Mouse (Mus musculus) testis, adult 2 months (tissue): ENCODE measurements around the gene Fcer1g.

ENCODE experiments used
- CTCF ChIP-seq: fragments of 200-500 bp; IDR thresholded peaks from 2 replicates; pipeline ENCODE4 v1.5.1; 2012; ENCODE audit warnings: low read depth, mild to moderate bottlenecking, inconsistent platforms, low read length, moderate library complexity; ENCODE audit not compliant: control insufficient read depth, insufficient read depth, insufficient replicate concordance
- POLR2A ChIP-seq: fragments of 200-500 bp; IDR thresholded peaks from 2 replicates; pipeline ENCODE4 v1.6.1; 2012; ENCODE audit warnings: low read depth, mild to moderate bottlenecking, inconsistent platforms, low read length, moderate library complexity; ENCODE audit not compliant: control insufficient read depth

DNA sequence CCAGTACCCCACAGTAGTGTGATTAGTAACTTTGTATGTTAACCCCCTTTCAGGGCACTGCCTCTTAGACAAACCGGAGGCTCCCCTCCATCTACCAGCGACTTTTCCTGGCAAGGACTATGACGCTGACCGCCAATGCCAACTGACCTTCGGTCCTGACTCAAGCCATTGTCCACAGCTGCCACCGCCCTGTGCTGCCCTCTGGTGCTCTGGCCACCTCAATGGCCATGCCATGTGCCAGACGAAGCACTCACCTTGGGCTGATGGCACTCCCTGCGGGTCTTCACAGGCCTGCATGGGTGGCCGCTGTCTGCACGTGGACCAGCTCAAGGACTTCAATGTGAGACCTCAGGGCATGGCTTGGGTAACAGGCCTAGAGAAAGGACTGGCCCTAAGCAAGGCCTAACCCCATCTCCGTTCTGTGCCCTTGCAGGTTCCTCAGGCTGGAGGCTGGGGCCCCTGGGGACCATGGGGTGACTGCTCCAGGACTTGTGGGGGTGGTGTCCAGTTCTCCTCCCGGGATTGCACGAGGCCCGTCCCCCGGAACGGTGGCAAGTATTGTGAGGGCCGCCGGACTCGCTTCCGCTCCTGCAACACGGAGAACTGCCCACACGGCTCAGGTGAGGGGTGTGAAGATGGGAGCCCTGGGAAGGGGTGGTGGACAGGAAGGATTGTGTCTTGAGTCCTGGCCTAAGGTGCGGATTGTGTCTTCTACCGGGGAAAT lies 22.1 kb upstream of the Fcer1g start:
- TF ChIP-seq CTCF (peak; percentile 26; the same call in 1 of the 2 replicates), POLR2A (no peak)
